Mouse (Mus musculus): ENCODE data around the gene Paqr5. TPM values are rescaled to one million over a fixed set of nuclear protein-coding genes. Genes with fewer than 3 reads are reported as not detected.

Paqr5 gene
- polyA plus RNA-seq, 1 experiment from 2014 or later: 0.10 TPM

- H3K36me3 ChIP-seq: no peaks in the 10 kb centered on the region
- H3K9me3 ChIP-seq: no peaks in the 10 kb centered on the region
- peaks cover 11% of the 10 kb centered on the region for H3K4me1 ChIP-seq (replicated peaks)
- H3K4me3 ChIP-seq: no peak overlapping the region
- 31% methylated on average over 2 of the region's 2 CpGs for WGBS
- no peaks in the 10 kb centered on the region for H3K27me3 ChIP-seq
- no peak overlapping the region for H3K9ac ChIP-seq
- no peak overlapping the region for H3K4me2 ChIP-seq
- H3K27ac ChIP-seq (replicated peaks): no peak overlapping the region
- peak; percentile 43; the same call in 1 of the 2 replicates for ATAC-seq (ENCODE audit: low read depth)
Observed at GRCm38 (mm10) chr9:62003611-62004010, 23.0 kb downstream of the Paqr5 start.

- Histone ChIP-seq H3K27ac (replicated peaks) (no peak overlapping the region), H3K9me3 (no peaks in the 10 kb centered on the region), H3K36me3 (no peaks in the 10 kb centered on the region), H3K4me3 (no peak overlapping the region), H3K4me1 (replicated peaks) (peaks cover 16% of the 10 kb centered on the region), H3K9ac (no peak overlapping the region), H3K4me2 (no peak overlapping the region), H3K27me3 (no peaks in the 10 kb centered on the region)
- 85% methylated on average over 6 of the region's 6 CpGs for WGBS
- ATAC-seq (ENCODE audit: low read depth): no peak
Observed at GRCm38 (mm10) chr9:61999653-62000420, 26.8 kb downstream of the Paqr5 start.

- Histone ChIP-seq H3K9ac (no peak overlapping the region), H3K27ac (replicated peaks) (no peak overlapping the region), H3K9me3 (no peaks in the 10 kb centered on the region), H3K4me1 (replicated peaks) (peaks cover 5% of the 10 kb centered on the region; the same call in 1 of the 2 replicates), H3K4me2 (no peak overlapping the region), H3K36me3 (no peaks in the 10 kb centered on the region), H3K4me3 (no peak overlapping the region), H3K27me3 (no peaks in the 10 kb centered on the region)
- no peak for ATAC-seq (ENCODE audit: low read depth)
- WGBS: 44% methylated on average over 6 of the region's 6 CpGs
Observed at GRCm38 (mm10) chr9:61997860-61998259, 28.8 kb downstream of the Paqr5 start.

- Histone ChIP-seq H3K4me3 (no peak overlapping the region), H3K4me2 (no peak overlapping the region), H3K9me3 (no peaks in the 10 kb centered on the region), H3K36me3 (no peaks in the 10 kb centered on the region), H3K27me3 (no peaks in the 10 kb centered on the region), H3K4me1 (replicated peaks) (no peaks in the 10 kb centered on the region), H3K27ac (replicated peaks) (no peak overlapping the region), H3K9ac (no peak overlapping the region)
- no peak for ATAC-seq (ENCODE audit: low read depth)
- 86% methylated on average over 4 of the region's 4 CpGs for WGBS
Observed at GRCm38 (mm10) chr9:61991158-61991557, 35.5 kb downstream of the Paqr5 start.

GRCm38 (mm10) chr9:61990738-61991137, 35.9 kb downstream of the Paqr5 start:
- H3K27ac ChIP-seq (replicated peaks): no peak overlapping the region
- no peaks in the 10 kb centered on the region for H3K36me3 ChIP-seq
- H3K9ac ChIP-seq: no peak overlapping the region
- H3K9me3 ChIP-seq: no peaks in the 10 kb centered on the region
- no peak overlapping the region for H3K4me2 ChIP-seq
- 45% methylated on average over 3 of the region's 3 CpGs for WGBS
- H3K4me1 ChIP-seq (replicated peaks): no peaks in the 10 kb centered on the region
- no peak for ATAC-seq (ENCODE audit: low read depth)
- no peaks in the 10 kb centered on the region for H3K27me3 ChIP-seq
- H3K4me3 ChIP-seq: no peak overlapping the region

- Histone ChIP-seq H3K9ac (no peak overlapping the region), H3K4me2 (no peak overlapping the region), H3K4me1 (replicated peaks) (no peaks in the 10 kb centered on the region; the same call in 1 of the 2 replicates), H3K27ac (replicated peaks) (no peak overlapping the region), H3K9me3 (no peaks in the 10 kb centered on the region), H3K36me3 (no peaks in the 10 kb centered on the region), H3K4me3 (no peak overlapping the region), H3K27me3 (no peaks in the 10 kb centered on the region)
- WGBS: 91% methylated on average over 7 of the region's 7 CpGs
- no peak for ATAC-seq (ENCODE audit: low read depth)
Observed at GRCm38 (mm10) chr9:61986055-61986454, 40.6 kb downstream of the Paqr5 start.

GRCm38 (mm10) chr9:61985183-61985863, 41.3 kb downstream of the Paqr5 start:
- ATAC-seq (ENCODE audit: low read depth): no peak
- Histone ChIP-seq H3K4me1 (replicated peaks) (no peaks in the 10 kb centered on the region; the same call in 1 of the 2 replicates), H3K36me3 (no peaks in the 10 kb centered on the region), H3K9ac (no peak overlapping the region), H3K27ac (replicated peaks) (no peak overlapping the region), H3K4me3 (no peak overlapping the region), H3K9me3 (no peaks in the 10 kb centered on the region), H3K27me3 (no peaks in the 10 kb centered on the region), H3K4me2 (no peak overlapping the region)
- 57% methylated on average over 11 of the region's 11 CpGs for WGBS

GRCm38 (mm10) chr9:61982940-61983620, 43.6 kb downstream of the Paqr5 start:
- no peak overlapping the region for H3K4me2 ChIP-seq
- no peaks in the 10 kb centered on the region; the same call in 1 of the 2 replicates for H3K4me1 ChIP-seq (replicated peaks)
- ATAC-seq (ENCODE audit: low read depth): no peak
- H3K9ac ChIP-seq: no peak overlapping the region
- H3K4me3 ChIP-seq: no peak overlapping the region
- WGBS: 85% methylated on average over 7 of the region's 7 CpGs
- no peak overlapping the region for H3K27ac ChIP-seq (replicated peaks)
- no peaks in the 10 kb centered on the region for H3K27me3 ChIP-seq
- no peaks in the 10 kb centered on the region for H3K36me3 ChIP-seq
- no peaks in the 10 kb centered on the region for H3K9me3 ChIP-seq

GRCm38 (mm10) chr9:61981876-61982275, 44.8 kb downstream of the Paqr5 start:
- Histone ChIP-seq H3K36me3 (no peaks in the 10 kb centered on the region), H3K27ac (replicated peaks) (no peak overlapping the region), H3K4me1 (replicated peaks) (no peaks in the 10 kb centered on the region; the same call in 1 of the 2 replicates), H3K9me3 (no peaks in the 10 kb centered on the region), H3K27me3 (no peaks in the 10 kb centered on the region), H3K4me2 (no peak overlapping the region), H3K9ac (no peak overlapping the region), H3K4me3 (no peak overlapping the region)
- 77% methylated on average over 5 of the region's 5 CpGs for WGBS
- no peak for ATAC-seq (ENCODE audit: low read depth)

- Histone ChIP-seq H3K27me3 (no peaks in the 10 kb centered on the region), H3K27ac (replicated peaks) (no peak overlapping the region), H3K9ac (no peak overlapping the region), H3K4me1 (replicated peaks) (no peaks in the 10 kb centered on the region; the same call in 1 of the 2 replicates), H3K4me2 (no peak overlapping the region), H3K4me3 (no peak overlapping the region), H3K9me3 (no peaks in the 10 kb centered on the region), H3K36me3 (no peaks in the 10 kb centered on the region)
- WGBS: 88% methylated on average over 2 of the region's 2 CpGs
- no peak for ATAC-seq (ENCODE audit: low read depth)
Observed at GRCm38 (mm10) chr9:61979983-61980382, 46.7 kb downstream of the Paqr5 start.

GRCm38 (mm10) chr9:61977258-61977945, 49.3 kb downstream of the Paqr5 start:
- Histone ChIP-seq H3K9me3 (no peaks in the 10 kb centered on the region), H3K4me3 (no peak overlapping the region), H3K4me2 (no peak overlapping the region), H3K27ac (replicated peaks) (no peak overlapping the region), H3K27me3 (no peaks in the 10 kb centered on the region), H3K36me3 (no peaks in the 10 kb centered on the region), H3K4me1 (replicated peaks) (no peaks in the 10 kb centered on the region; the same call in 1 of the 2 replicates), H3K9ac (no peak overlapping the region)
- WGBS: 89% methylated on average over 13 of the region's 13 CpGs
- no peak for ATAC-seq (ENCODE audit: low read depth)

GRCm38 (mm10) chr9:61972031-61972430, 54.6 kb downstream of the Paqr5 start:
- H3K4me2 ChIP-seq: no peak overlapping the region
- H3K4me1 ChIP-seq (replicated peaks): peaks cover 6% of the 10 kb centered on the region
- no peak overlapping the region for H3K9ac ChIP-seq
- H3K27me3 ChIP-seq: no peaks in the 10 kb centered on the region
- H3K27ac ChIP-seq (replicated peaks): no peak overlapping the region
- H3K36me3 ChIP-seq: no peaks in the 10 kb centered on the region
- 36% methylated on average over 9 of the region's 9 CpGs for WGBS
- H3K4me3 ChIP-seq: no peak overlapping the region
- ATAC-seq (ENCODE audit: low read depth): no peak
- H3K9me3 ChIP-seq: no peaks in the 10 kb centered on the region
